Mouse (Mus musculus) kidney, postnatal 25 days (tissue): ENCODE measurements around the gene St6galnac1.

Source experiments
- DNase-seq, 2 experiments: peaks; one replicate each; pipeline ENCODE4 v3.0.0; 2021; ENCODE audit warnings: mixed read lengths in 2 of 2

Gene St6galnac1

DNA sequence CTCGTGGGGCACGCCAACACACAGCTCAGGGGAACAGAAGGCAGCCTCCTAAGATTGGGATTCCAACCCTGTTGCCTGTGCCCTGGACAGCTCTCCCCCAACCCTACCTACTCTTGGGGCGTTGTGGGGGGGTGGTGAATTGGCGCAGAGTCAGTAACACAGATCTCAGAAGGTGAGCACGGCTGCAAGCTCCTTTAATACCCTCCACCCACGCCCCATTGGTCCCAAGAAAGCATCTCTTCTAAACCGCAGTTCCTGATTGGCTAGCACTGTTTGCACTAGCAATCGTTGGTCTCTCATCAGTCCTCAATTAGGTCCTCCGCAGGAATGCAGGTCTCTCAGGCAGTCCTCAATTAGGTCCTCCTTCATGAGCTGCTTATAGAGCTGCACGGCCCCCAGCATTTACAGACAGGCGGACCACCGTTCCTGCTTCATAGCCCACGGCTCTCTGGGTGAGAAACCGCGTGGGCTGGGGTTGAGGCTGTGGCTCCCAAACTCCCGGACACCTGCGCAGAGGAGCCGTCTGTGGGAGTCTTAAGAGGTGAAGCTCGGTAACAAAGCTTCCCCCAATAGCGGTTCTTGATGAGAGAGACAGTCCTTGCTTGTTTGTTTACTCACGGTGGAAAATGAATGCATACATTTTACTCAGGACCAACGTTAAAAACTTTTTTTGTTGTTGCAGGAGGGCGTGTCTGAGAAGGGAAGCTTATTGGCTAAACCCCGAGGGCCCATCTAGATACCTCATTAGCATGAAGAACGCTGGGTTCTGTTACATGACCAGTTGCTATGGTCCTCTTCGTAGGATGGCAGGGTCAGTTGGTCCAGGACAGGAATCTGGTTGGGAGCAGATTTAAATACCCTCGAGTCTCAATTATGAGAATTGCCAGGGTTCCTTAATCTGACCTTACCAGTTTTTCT lies 50.0 kb downstream of the St6galnac1 start:
- no peak for DNase-seq

DNA sequence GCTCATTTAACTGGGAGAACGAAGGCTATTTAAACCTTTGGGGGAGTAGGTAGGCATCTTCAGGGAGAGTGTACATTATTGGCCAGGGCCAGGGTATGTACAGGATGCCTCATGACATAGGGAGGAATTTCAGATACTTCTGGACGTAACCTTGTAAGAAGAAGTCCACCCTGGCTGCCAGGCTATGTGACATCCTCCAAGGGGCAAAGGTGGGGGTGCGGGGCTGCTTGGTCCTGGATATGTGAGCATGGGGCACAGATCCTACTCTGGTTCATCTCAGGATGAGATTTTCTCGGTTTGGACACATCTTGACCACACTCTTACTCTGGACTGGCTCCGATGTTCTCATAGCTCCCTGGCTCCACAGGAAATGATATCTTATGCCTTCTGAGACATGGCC lies 52.2 kb downstream of the St6galnac1 start:
- no peak for DNase-seq

DNA sequence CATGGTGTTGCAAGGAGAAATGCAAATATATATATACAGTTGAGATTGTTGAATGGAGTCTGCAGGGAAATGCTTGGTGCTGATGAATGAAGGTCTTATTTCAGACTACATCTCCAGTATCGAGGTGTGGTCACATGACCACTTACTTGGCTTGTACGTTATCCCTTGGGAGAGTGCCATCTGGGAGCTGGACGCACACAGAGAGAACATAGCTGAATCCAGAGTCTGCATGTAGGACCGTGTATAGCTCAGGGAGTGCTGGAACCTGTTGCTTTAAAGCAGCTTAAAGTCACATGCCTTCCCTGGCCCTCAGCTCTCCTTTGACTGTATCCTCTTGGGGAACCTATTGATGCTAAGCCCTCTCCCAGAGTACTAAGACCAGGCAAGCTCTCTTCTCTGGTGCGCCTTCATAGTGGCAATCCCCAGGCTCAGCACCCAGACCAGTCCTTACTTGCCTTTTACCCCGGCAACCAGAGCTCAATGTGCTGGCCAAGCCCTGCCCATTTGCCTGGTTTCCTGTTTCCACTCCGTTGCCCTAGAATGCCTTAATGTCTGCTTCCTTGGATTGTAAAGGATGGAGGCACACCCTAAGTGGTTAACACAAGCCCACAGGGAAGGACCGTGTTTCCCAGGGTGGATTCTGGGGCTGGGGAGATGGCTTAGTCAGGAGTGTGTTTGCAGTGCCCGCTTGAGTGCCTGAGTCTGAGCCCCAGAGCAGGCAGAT lies 53.6 kb downstream of the St6galnac1 start:
- DNase-seq, result no peak

DNA sequence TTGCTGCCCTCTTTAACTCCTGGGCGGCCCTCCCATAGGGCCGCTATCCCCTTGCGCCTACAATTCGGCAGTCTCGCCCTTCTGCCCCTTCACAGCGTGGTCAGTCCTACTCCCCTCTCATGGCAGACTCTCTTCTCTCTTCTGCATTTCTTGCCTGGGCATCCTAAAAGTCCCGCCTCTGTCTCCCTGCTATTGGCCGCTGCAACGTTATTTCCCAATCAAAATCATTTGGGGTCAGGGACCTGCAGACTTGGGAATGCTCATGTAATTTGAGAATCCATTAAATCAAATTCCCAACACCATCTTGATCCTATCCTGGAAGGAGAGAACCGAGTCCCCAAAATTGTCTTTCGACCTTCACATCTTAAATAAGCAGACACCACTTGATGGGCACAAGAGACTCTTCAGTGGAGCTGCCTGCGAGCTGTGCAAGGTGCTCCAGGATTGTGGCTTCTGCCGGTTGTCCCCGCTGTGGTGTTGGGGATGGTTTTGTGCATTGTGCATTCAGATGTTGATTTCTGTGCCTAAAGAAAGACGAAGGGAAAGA lies 54.9 kb downstream of the St6galnac1 start:
- DNase-seq, result no peak
